Mouse (Mus musculus): ENCODE data around the gene Rnd1. TPM values are rescaled to one million over a fixed set of nuclear protein-coding genes. Genes with fewer than 3 reads are reported as not detected.

Gene Rnd1
- total RNA-seq (2022), result 1 to 10 TPM; 6.3 to 8.7 (median 7.3) TPM

GRCm38 (mm10) chr15:98676940-98677728 lies at the start of gene Rnd1:
Gene Rnd1, minus strand, starts transcription at chr15:98677461.
- DNase-seq (ENCODE audit: low spot score in 2 of 2), result peak; percentile 82 to 85

GRCm38 (mm10) chr15:98726746-98727145 lies 49.5 kb upstream of the Rnd1 start:
- DNase-seq (ENCODE audit: low spot score in 2 of 2), result no peak

- DNase-seq (ENCODE audit: low spot score in 2 of 2), result no peak
Measured at GRCm38 (mm10) chr15:98726079-98726478, 48.8 kb upstream of the Rnd1 start.

GRCm38 (mm10) chr15:98724441-98724840 lies 47.2 kb upstream of the Rnd1 start:
- no peak for DNase-seq (ENCODE audit: low spot score in 2 of 2)

- no peak for DNase-seq (ENCODE audit: low spot score in 2 of 2)
Measured at GRCm38 (mm10) chr15:98722854-98723253, 45.6 kb upstream of the Rnd1 start.

- no peak for DNase-seq (ENCODE audit: low spot score in 2 of 2)
Measured at GRCm38 (mm10) chr15:98722191-98722590, 44.9 kb upstream of the Rnd1 start.

- DNase-seq (ENCODE audit: low spot score in 2 of 2), result no peak
Measured at GRCm38 (mm10) chr15:98717301-98717700, 40.0 kb upstream of the Rnd1 start.

- no peak for DNase-seq (ENCODE audit: low spot score in 2 of 2)
Measured at GRCm38 (mm10) chr15:98714230-98714652, 37.0 kb upstream of the Rnd1 start.

- DNase-seq (ENCODE audit: low spot score in 2 of 2), result peak in 1 of 2 experiments; percentile 60
Measured at GRCm38 (mm10) chr15:98710442-98710841, 33.2 kb upstream of the Rnd1 start.

GRCm38 (mm10) chr15:98707766-98708372 lies 30.6 kb upstream of the Rnd1 start, which contains the start of gene Ccdc65:
Gene Ccdc65, plus strand, starts transcription at chr15:98708207.
- peak; percentile 82 to 91 for DNase-seq (ENCODE audit: low spot score in 2 of 2)

- no peak for DNase-seq (ENCODE audit: low spot score in 2 of 2)
Measured at GRCm38 (mm10) chr15:98704312-98704711, 27.1 kb upstream of the Rnd1 start.

- DNase-seq (ENCODE audit: low spot score in 2 of 2), result peak; percentile 76 to 89
Measured at GRCm38 (mm10) chr15:98699190-98700105, 22.2 kb upstream of the Rnd1 start.

- DNase-seq (ENCODE audit: low spot score in 2 of 2), result no peak
Measured at GRCm38 (mm10) chr15:98696216-98696615, 19.0 kb upstream of the Rnd1 start.

GRCm38 (mm10) chr15:98695726-98696125 lies 18.5 kb upstream of the Rnd1 start:
- DNase-seq (ENCODE audit: low spot score in 2 of 2), result no peak

- DNase-seq (ENCODE audit: low spot score in 2 of 2), result no peak
Measured at GRCm38 (mm10) chr15:98692171-98692715, 15.0 kb upstream of the Rnd1 start.

GRCm38 (mm10) chr15:98691486-98692147 lies 14.4 kb upstream of the Rnd1 start:
- DNase-seq (ENCODE audit: low spot score in 2 of 2), result no peak

GRCm38 (mm10) chr15:98689682-98690081 lies 12.4 kb upstream of the Rnd1 start:
- DNase-seq (ENCODE audit: low spot score in 2 of 2), result no peak

GRCm38 (mm10) chr15:98685926-98686325 lies 8.7 kb upstream of the Rnd1 start:
- no peak for DNase-seq (ENCODE audit: low spot score in 2 of 2)

- DNase-seq (ENCODE audit: low spot score in 2 of 2), result no peak
Measured at GRCm38 (mm10) chr15:98683746-98684145, 6.5 kb upstream of the Rnd1 start.

GRCm38 (mm10) chr15:98683177-98683576 lies 5.9 kb upstream of the Rnd1 start:
- DNase-seq (ENCODE audit: low spot score in 2 of 2), result no peak

- no peak for DNase-seq (ENCODE audit: low spot score in 2 of 2)
Measured at GRCm38 (mm10) chr15:98681633-98682032, 4.4 kb upstream of the Rnd1 start.
